Mouse (Mus musculus) cerebellum, adult 2 months (tissue): Measurements from ENCODE around the gene Mgrn1. TPM values are rescaled to one million over a fixed set of nuclear protein-coding genes. Genes with fewer than 3 reads are reported as not detected.

Experiments
- DNase-seq, 2 experiments: peaks; one replicate each; pipeline ENCODE4 v3.0.0; 2021
- H3K27ac ChIP-seq: fragments of 200-500 bp; 2 replicates; pipeline ENCODE4 v1.5.1; 2012; ENCODE audit warnings: low read length, control low read depth, inconsistent platforms; ENCODE audit not compliant: insufficient read depth
- H3K27me3 ChIP-seq: fragments of 200-500 bp; 2 replicates; pipeline ENCODE4 v1.6.1; 2012; ENCODE audit warnings: inconsistent platforms, mild to moderate bottlenecking, low read length, moderate library complexity; ENCODE audit not compliant: control insufficient read depth, insufficient read depth
- H3K4me1 ChIP-seq: fragments of 200-500 bp; 2 replicates; pipeline ENCODE4 v1.6.1; 2011; ENCODE audit warnings: low read length; ENCODE audit not compliant: control insufficient read depth, insufficient read depth
- H3K4me3 ChIP-seq: fragments of 200-500 bp; replicated peaks from 2 replicates; pipeline ENCODE3; 2011; ENCODE audit warnings: mild to moderate bottlenecking, low read depth, low read length, control low read depth; ENCODE audit not compliant: insufficient read depth
- CTCF ChIP-seq: fragments of 200-500 bp; IDR thresholded peaks from 2 replicates; pipeline ENCODE4 v1.5.1; 2011; ENCODE audit warnings: low read depth, mild to moderate bottlenecking, control low read depth, low read length, moderate library complexity, borderline replicate concordance; ENCODE audit not compliant: insufficient read depth
- POLR2A ChIP-seq: fragments of 200-500 bp; IDR thresholded peaks from 2 replicates; pipeline ENCODE4 v1.6.1; 2011; ENCODE audit warnings: low read length, control low read depth, borderline replicate concordance; ENCODE audit not compliant: insufficient read depth
- WGBS: fragments of 180-500 bp; shearing (Covaris S2); methylation state at CpG from one replicate; pipeline ENCODE4 v1.1.7; 2018; 5-methylcytosine and 5-hydroxymethylcytosine counted together
- polyA plus RNA-seq: library from polyadenylated mRNA; depleted of rRNA; stranded (reverse); fragments of >200 nt; gene quantifications from 2 replicates; pipeline ENCODE4 v1.2.3, GENCODE M21; 2012

Gene Mgrn1
- polyA plus RNA-seq, 1 experiment = 243 TPM

- Histone ChIP-seq H3K4me1 (no peaks in the 10 kb centered on the region), H3K27me3 (no peaks in the 10 kb centered on the region), H3K4me3 (no peak overlapping the region), H3K27ac (0 out of 2 replicates have a peak overlapping the region, but pooled peaks have one; percentile 27)
- no peak for DNase-seq
- WGBS = 88% methylated on average over 7 of the region's 7 CpGs
- TF ChIP-seq CTCF = no peak
Measured at GRCm38 (mm10) chr16:4927967-4928366, 41.9 kb downstream of the Mgrn1 start.

DNA sequence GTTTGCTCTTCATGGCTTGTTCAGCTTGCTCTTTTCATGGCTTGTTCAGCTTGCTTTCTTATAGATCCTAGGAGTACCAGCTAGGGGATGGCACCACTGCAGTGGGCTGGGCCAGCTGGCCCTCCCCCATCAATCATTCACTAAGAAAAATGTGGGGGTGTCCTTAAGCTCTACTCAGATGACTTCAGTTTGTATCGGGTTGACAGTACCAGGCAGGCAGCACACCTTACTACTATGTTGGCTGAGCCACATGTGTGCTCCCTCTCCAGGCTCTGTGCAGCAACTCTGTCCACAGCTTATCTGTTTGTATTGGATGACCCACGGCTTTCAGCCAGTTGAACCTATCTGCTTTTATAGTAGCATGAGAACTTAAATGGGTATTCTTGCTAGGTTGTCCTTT is 42.4 kb downstream of the Mgrn1 start:
- H3K27me3 ChIP-seq = no peaks in the 10 kb centered on the region
- TF ChIP-seq CTCF (no peak), POLR2A (no peak)
- H3K4me3 ChIP-seq = no peak overlapping the region
- 93% methylated on average over 2 of the region's 2 CpGs for WGBS
- no peak for DNase-seq
- no peaks in the 10 kb centered on the region for H3K4me1 ChIP-seq
- no peak overlapping the region for H3K27ac ChIP-seq

DNA sequence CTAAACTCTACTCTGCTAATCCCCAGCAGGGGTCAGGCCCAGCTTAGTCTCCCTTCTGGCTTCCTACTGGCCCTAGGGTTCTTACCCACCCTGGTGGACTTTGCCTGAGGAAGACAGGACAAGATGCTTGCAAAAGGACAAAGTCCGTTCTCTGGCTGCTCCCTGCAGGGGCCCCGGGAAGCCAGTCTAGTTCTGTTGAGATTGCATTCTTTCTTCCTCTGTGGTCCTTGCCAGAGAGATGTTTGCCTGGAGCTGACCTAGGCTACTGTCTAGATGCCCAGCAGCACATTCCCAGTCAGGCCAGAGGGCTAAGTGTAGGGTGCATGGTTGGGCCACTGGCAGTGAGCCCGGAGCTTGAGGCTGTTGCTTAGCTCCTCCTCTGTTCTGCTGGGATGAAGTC is 46.4 kb downstream of the Mgrn1 start:
- TF ChIP-seq CTCF (no peak), POLR2A (no peak)
- no peak overlapping the region for H3K4me3 ChIP-seq
- H3K27ac ChIP-seq = no peak overlapping the region
- DNase-seq = peak in 1 of 2 experiments; percentile 42
- no peaks in the 10 kb centered on the region for H3K27me3 ChIP-seq
- 64% methylated on average over 3 of the region's 3 CpGs for WGBS
- peaks cover 4% of the 10 kb centered on the region; the same call in 1 of the 2 replicates for H3K4me1 ChIP-seq

GRCm38 (mm10) chr16:4935430-4935829 is 49.4 kb downstream of the Mgrn1 start:
- 98% methylated on average over 31 of the region's 31 CpGs for WGBS
- Histone ChIP-seq H3K27ac (no peak overlapping the region; the same call in 1 of the 2 replicates), H3K4me1 (peaks cover 9% of the 10 kb centered on the region; the same call in 1 of the 2 replicates), H3K27me3 (no peaks in the 10 kb centered on the region), H3K4me3 (no peak overlapping the region)
- DNase-seq = no peak
- TF ChIP-seq CTCF (no peak; the same call in 1 of the 2 replicates), POLR2A (no peak)

- WGBS = 71% methylated on average over 10 of the region's 10 CpGs
- Histone ChIP-seq H3K4me3 (no peak overlapping the region), H3K27ac (no peak overlapping the region), H3K4me1 (peaks cover 11% of the 10 kb centered on the region; the same call in 1 of the 2 replicates), H3K27me3 (no peaks in the 10 kb centered on the region)
- no peak for TF ChIP-seq POLR2A
- TF ChIP-seq CTCF = no peak
- DNase-seq = no peak
Measured at GRCm38 (mm10) chr16:4935931-4936703, 50.1 kb downstream of the Mgrn1 start.

- Histone ChIP-seq H3K4me1 (peaks cover 11% of the 10 kb centered on the region; the same call in 1 of the 2 replicates), H3K27me3 (no peaks in the 10 kb centered on the region), H3K4me3 (no peak overlapping the region), H3K27ac (no peak overlapping the region)
- TF ChIP-seq POLR2A = no peak
- TF ChIP-seq CTCF = no peak
- WGBS = 83% methylated on average over 8 of the region's 8 CpGs
- DNase-seq = no peak
Measured at GRCm38 (mm10) chr16:4937351-4938190, 51.5 kb downstream of the Mgrn1 start.

- Histone ChIP-seq H3K27me3 (no peaks in the 10 kb centered on the region), H3K27ac (peak within 1 kb of the TSS; percentile 37), H3K4me3 (peak within 1 kb of the TSS; percentile 87), H3K4me1 (peaks cover 11% of the 10 kb centered on the region; the same call in 1 of the 2 replicates)
- WGBS = 2% methylated on average over 2 of the region's 2 CpGs
- no peak for DNase-seq
- TF ChIP-seq POLR2A = no peak
- no peak for TF ChIP-seq CTCF
Measured at GRCm38 (mm10) chr16:4938461-4938860, 52.4 kb downstream of the Mgrn1 start, which contains the start of gene Nudt16l1. TSS of gene Nudt16l1 (plus strand) at chr16:4938761.
